Mouse (Mus musculus): ENCODE results near the gene Dpagt1. TPM values are rescaled to one million over a fixed set of nuclear protein-coding genes. Genes with fewer than 3 reads are reported as not detected.

Dpagt1 gene
- polyA plus RNA-seq, 1 experiment from 2014 or later = 51.9 TPM

- H3K36me3 ChIP-seq (ENCODE audit: control insufficient read depth, insufficient read depth, low read length) = peaks cover 42% of the 10 kb centered on the region
- no peak overlapping the region for H3K4me2 ChIP-seq (replicated peaks; ENCODE audit: low read depth, low read length)
- H3K27me3 ChIP-seq (ENCODE audit: control insufficient read depth, insufficient read depth, low read length) = no peaks in the 10 kb centered on the region
- WGBS = 59% methylated on average over 3 of the region's 3 CpGs
- H3K4me1 ChIP-seq (ENCODE audit: control insufficient read depth, insufficient read depth, low read length) = peaks cover 19% of the 10 kb centered on the region
- H3K27ac ChIP-seq (ENCODE audit: low read depth, low read length) = no peak overlapping the region
- no peak overlapping the region for H3K4me3 ChIP-seq (ENCODE audit: low read length)
- no peak overlapping the region for H3K9ac ChIP-seq (ENCODE audit: low read depth, low read length)
- ATAC-seq (ENCODE audit: low FRiP score, low TSS enrichment) = no peak
- no peaks in the 10 kb centered on the region for H3K9me3 ChIP-seq (ENCODE audit: control insufficient read depth, low read length)
Measured at GRCm38 (mm10) chr9:44342173-44342572, 16.4 kb downstream of the Dpagt1 start.

GRCm38 (mm10) chr9:44342605-44343004 is 16.8 kb downstream of the Dpagt1 start:
- Histone ChIP-seq H3K9me3 (ENCODE audit: control insufficient read depth, low read length) (no peaks in the 10 kb centered on the region), H3K4me1 (ENCODE audit: control insufficient read depth, insufficient read depth, low read length) (peaks cover 15% of the 10 kb centered on the region), H3K4me2 (replicated peaks; ENCODE audit: low read depth, low read length) (no peak overlapping the region; the same call in 1 of the 2 replicates), H3K27ac (ENCODE audit: low read depth, low read length) (no peak overlapping the region), H3K4me3 (ENCODE audit: low read length) (no peak overlapping the region), H3K36me3 (ENCODE audit: control insufficient read depth, insufficient read depth, low read length) (peaks cover 42% of the 10 kb centered on the region), H3K27me3 (ENCODE audit: control insufficient read depth, insufficient read depth, low read length) (no peaks in the 10 kb centered on the region), H3K9ac (ENCODE audit: low read depth, low read length) (no peak overlapping the region)
- WGBS = 94% methylated on average over 1 of the region's 1 CpGs
- ATAC-seq (ENCODE audit: low FRiP score, low TSS enrichment) = no peak

- H3K27ac ChIP-seq (ENCODE audit: low read depth, low read length) = peak overlapping the region; percentile 95; the same call in 1 of the 2 replicates
- peak overlapping the region; percentile 73 for H3K9ac ChIP-seq (ENCODE audit: low read depth, low read length)
- peak overlapping the region; percentile 64 for H3K4me3 ChIP-seq (ENCODE audit: low read length)
- peak; percentile 5; the same call in 1 of the 2 replicates for ATAC-seq (ENCODE audit: low FRiP score, low TSS enrichment)
- H3K27me3 ChIP-seq (ENCODE audit: control insufficient read depth, insufficient read depth, low read length) = no peaks in the 10 kb centered on the region
- peaks cover 45% of the 10 kb centered on the region for H3K36me3 ChIP-seq (ENCODE audit: control insufficient read depth, insufficient read depth, low read length)
- no peaks in the 10 kb centered on the region for H3K9me3 ChIP-seq (ENCODE audit: control insufficient read depth, low read length)
- H3K4me1 ChIP-seq (ENCODE audit: control insufficient read depth, insufficient read depth, low read length) = peaks cover 12% of the 10 kb centered on the region; the same call in 1 of the 2 replicates
- 8% methylated on average over 6 of the region's 6 CpGs for WGBS
- H3K4me2 ChIP-seq (replicated peaks; ENCODE audit: low read depth, low read length) = peak overlapping the region; percentile 84
Measured at GRCm38 (mm10) chr9:44343290-44343689, 17.5 kb downstream of the Dpagt1 start.

GRCm38 (mm10) chr9:44343781-44344421 is 18.1 kb downstream of the Dpagt1 start, which contains the start of gene Hmbs:
Hmbs (minus strand) TSS chr9:44344228.
- Histone ChIP-seq H3K9ac (ENCODE audit: low read depth, low read length) (peak within 1 kb of the TSS; percentile 73), H3K27ac (ENCODE audit: low read depth, low read length) (peak within 1 kb of the TSS; percentile 95), H3K4me3 (ENCODE audit: low read length) (peak within 1 kb of the TSS; percentile 64), H3K36me3 (ENCODE audit: control insufficient read depth, insufficient read depth, low read length) (peaks cover 46% of the 10 kb centered on the region), H3K27me3 (ENCODE audit: control insufficient read depth, insufficient read depth, low read length) (no peaks in the 10 kb centered on the region), H3K9me3 (ENCODE audit: control insufficient read depth, low read length) (no peaks in the 10 kb centered on the region), H3K4me2 (replicated peaks; ENCODE audit: low read depth, low read length) (peak within 1 kb of the TSS; percentile 84), H3K4me1 (ENCODE audit: control insufficient read depth, insufficient read depth, low read length) (peaks cover 12% of the 10 kb centered on the region; the same call in 1 of the 2 replicates)
- peak; percentile 93 for ATAC-seq (ENCODE audit: low FRiP score, low TSS enrichment)
- WGBS = 0% methylated on average over 39 of the region's 39 CpGs

- peaks cover 46% of the 10 kb centered on the region for H3K36me3 ChIP-seq (ENCODE audit: control insufficient read depth, insufficient read depth, low read length)
- H3K4me2 ChIP-seq (replicated peaks; ENCODE audit: low read depth, low read length) = no peak overlapping the region
- peaks cover 12% of the 10 kb centered on the region; the same call in 1 of the 2 replicates for H3K4me1 ChIP-seq (ENCODE audit: control insufficient read depth, insufficient read depth, low read length)
- no peak for ATAC-seq (ENCODE audit: low FRiP score, low TSS enrichment)
- no peak overlapping the region for H3K27ac ChIP-seq (ENCODE audit: low read depth, low read length)
- no peak overlapping the region for H3K4me3 ChIP-seq (ENCODE audit: low read length)
- no peaks in the 10 kb centered on the region for H3K27me3 ChIP-seq (ENCODE audit: control insufficient read depth, insufficient read depth, low read length)
- no peaks in the 10 kb centered on the region for H3K9me3 ChIP-seq (ENCODE audit: control insufficient read depth, low read length)
- 86% methylated on average over 6 of the region's 6 CpGs for WGBS
- no peak overlapping the region for H3K9ac ChIP-seq (ENCODE audit: low read depth, low read length)
Measured at GRCm38 (mm10) chr9:44345570-44346433, 20.0 kb downstream of the Dpagt1 start.

GRCm38 (mm10) chr9:44347166-44347565 is 21.3 kb downstream of the Dpagt1 start:
- no peak overlapping the region for H3K27ac ChIP-seq (ENCODE audit: low read depth, low read length)
- ATAC-seq (ENCODE audit: low FRiP score, low TSS enrichment) = no peak
- no peaks in the 10 kb centered on the region for H3K27me3 ChIP-seq (ENCODE audit: control insufficient read depth, insufficient read depth, low read length)
- peaks cover 55% of the 10 kb centered on the region for H3K36me3 ChIP-seq (ENCODE audit: control insufficient read depth, insufficient read depth, low read length)
- peaks cover 11% of the 10 kb centered on the region; the same call in 1 of the 2 replicates for H3K4me1 ChIP-seq (ENCODE audit: control insufficient read depth, insufficient read depth, low read length)
- no peak overlapping the region for H3K4me3 ChIP-seq (ENCODE audit: low read length)
- WGBS = 92% methylated on average over 9 of the region's 9 CpGs
- no peak overlapping the region for H3K4me2 ChIP-seq (replicated peaks; ENCODE audit: low read depth, low read length)
- H3K9ac ChIP-seq (ENCODE audit: low read depth, low read length) = no peak overlapping the region
- H3K9me3 ChIP-seq (ENCODE audit: control insufficient read depth, low read length) = no peaks in the 10 kb centered on the region

GRCm38 (mm10) chr9:44347621-44348020 is 21.8 kb downstream of the Dpagt1 start:
- Histone ChIP-seq H3K4me2 (replicated peaks; ENCODE audit: low read depth, low read length) (no peak overlapping the region), H3K27me3 (ENCODE audit: control insufficient read depth, insufficient read depth, low read length) (no peaks in the 10 kb centered on the region), H3K9me3 (ENCODE audit: control insufficient read depth, low read length) (no peaks in the 10 kb centered on the region), H3K4me3 (ENCODE audit: low read length) (no peak overlapping the region), H3K36me3 (ENCODE audit: control insufficient read depth, insufficient read depth, low read length) (peaks cover 60% of the 10 kb centered on the region), H3K27ac (ENCODE audit: low read depth, low read length) (no peak overlapping the region), H3K9ac (ENCODE audit: low read depth, low read length) (no peak overlapping the region), H3K4me1 (ENCODE audit: control insufficient read depth, insufficient read depth, low read length) (peaks cover 6% of the 10 kb centered on the region; the same call in 1 of the 2 replicates)
- no peak for ATAC-seq (ENCODE audit: low FRiP score, low TSS enrichment)
- 94% methylated on average over 4 of the region's 4 CpGs for WGBS

GRCm38 (mm10) chr9:44348546-44348945 is 22.7 kb downstream of the Dpagt1 start:
- Histone ChIP-seq H3K4me1 (ENCODE audit: control insufficient read depth, insufficient read depth, low read length) (no peaks in the 10 kb centered on the region), H3K4me2 (replicated peaks; ENCODE audit: low read depth, low read length) (no peak overlapping the region), H3K27me3 (ENCODE audit: control insufficient read depth, insufficient read depth, low read length) (no peaks in the 10 kb centered on the region), H3K9me3 (ENCODE audit: control insufficient read depth, low read length) (no peaks in the 10 kb centered on the region), H3K27ac (ENCODE audit: low read depth, low read length) (no peak overlapping the region), H3K4me3 (ENCODE audit: low read length) (no peak overlapping the region), H3K36me3 (ENCODE audit: control insufficient read depth, insufficient read depth, low read length) (peaks cover 69% of the 10 kb centered on the region), H3K9ac (ENCODE audit: low read depth, low read length) (no peak overlapping the region)
- WGBS = 100% methylated on average over 4 of the region's 4 CpGs
- ATAC-seq (ENCODE audit: low FRiP score, low TSS enrichment) = no peak

GRCm38 (mm10) chr9:44351396-44351795 is 25.6 kb downstream of the Dpagt1 start:
- Histone ChIP-seq H3K4me1 (ENCODE audit: control insufficient read depth, insufficient read depth, low read length) (no peaks in the 10 kb centered on the region), H3K27ac (ENCODE audit: low read depth, low read length) (no peak overlapping the region), H3K9ac (ENCODE audit: low read depth, low read length) (no peak overlapping the region), H3K9me3 (ENCODE audit: control insufficient read depth, low read length) (no peaks in the 10 kb centered on the region), H3K4me3 (ENCODE audit: low read length) (no peak overlapping the region), H3K4me2 (replicated peaks; ENCODE audit: low read depth, low read length) (no peak overlapping the region), H3K27me3 (ENCODE audit: control insufficient read depth, insufficient read depth, low read length) (no peaks in the 10 kb centered on the region), H3K36me3 (ENCODE audit: control insufficient read depth, insufficient read depth, low read length) (peaks cover 93% of the 10 kb centered on the region)
- 98% methylated on average over 4 of the region's 4 CpGs for WGBS
- no peak for ATAC-seq (ENCODE audit: low FRiP score, low TSS enrichment)
